Mouse (Mus musculus): Measurements from ENCODE around the gene Lime1.

Gene Lime1

DNA sequence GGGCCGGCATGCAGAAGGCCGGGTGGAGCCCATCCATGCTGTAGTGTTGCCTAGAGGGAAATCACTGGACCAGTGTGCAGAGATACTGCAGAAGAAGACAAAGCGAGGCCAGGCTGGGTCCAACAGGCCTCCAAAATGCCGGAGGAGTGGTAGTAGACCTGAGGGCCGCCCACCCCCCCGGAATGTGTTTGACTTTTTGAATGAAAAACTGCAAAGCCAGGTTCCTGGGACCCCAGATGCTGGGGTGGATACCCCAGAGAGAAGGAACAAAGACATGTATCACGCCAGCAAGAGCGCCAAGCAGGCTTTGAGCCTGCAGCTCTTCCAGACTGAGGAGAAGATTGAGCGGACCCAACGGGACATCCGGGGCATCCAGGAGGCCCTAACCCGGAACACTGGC lies at the start of gene Lime1:
Gene Lime1 (plus strand): TSS at position 301 of the 400 bp plus-strand sequence.
- no peak for DNase-seq (ENCODE audit: low spot score in 2 of 2)

DNA sequence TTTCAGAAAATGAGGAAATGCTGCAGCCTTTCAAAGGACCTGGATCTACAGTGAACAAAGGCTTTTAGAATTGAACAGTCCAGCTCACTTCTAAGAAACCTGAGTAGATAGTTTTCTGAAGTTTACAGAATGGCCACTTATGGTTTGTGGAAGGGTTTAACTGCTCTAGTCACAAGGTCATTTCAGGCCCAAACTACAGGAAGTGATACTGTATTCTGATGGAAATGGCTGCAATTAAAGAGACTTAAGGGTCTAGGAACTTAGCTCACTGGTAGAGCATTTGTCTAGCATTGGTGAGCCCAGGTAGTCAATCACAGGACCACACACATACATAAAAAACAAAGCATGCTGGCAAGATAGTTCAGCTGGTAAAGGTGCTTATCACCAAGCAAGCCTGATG lies 47.3 kb upstream of the Lime1 start:
- DNase-seq (ENCODE audit: low spot score in 2 of 2), result no peak

DNA sequence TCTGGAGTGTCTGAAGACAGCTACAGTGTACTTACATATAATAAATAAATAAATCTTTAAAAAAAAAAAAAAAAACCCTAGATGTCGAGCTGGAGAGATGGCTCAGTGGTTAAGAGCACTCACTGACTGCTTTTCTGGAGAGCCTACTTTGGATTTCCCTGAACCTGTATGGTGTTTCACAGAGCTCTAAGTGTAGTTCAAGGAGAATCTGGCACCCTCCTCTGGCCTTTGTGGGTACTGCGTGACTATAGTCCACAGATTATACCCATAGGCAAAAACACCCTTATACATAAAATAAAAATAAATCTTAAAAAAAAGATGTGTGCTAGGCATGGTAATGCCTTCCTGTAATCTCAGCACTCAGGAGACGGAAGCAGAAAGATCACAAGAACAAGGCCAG lies 45.9 kb upstream of the Lime1 start:
- peak; percentile 49 to 72 for DNase-seq (ENCODE audit: low spot score in 2 of 2)

DNA sequence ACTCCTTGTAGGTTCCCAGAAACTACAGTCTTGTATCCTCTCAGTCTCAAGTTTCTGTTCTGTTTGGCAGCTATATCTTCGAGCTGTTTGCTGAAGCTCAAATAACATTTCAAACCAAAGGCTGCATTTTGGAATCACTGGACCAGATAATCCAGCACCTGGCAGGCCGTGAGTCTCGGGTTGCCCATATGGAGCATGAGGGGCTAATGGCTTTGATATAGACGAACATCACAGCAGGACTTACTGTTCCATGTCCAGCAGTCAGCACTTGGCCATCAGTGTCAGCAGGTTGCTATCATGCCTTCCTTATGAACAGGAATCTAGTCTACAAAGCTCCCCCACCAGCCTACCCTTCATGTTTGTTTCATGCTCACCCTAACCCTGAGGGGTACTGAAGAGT lies 39.5 kb upstream of the Lime1 start:
- DNase-seq (ENCODE audit: low spot score in 2 of 2), result no peak

DNA sequence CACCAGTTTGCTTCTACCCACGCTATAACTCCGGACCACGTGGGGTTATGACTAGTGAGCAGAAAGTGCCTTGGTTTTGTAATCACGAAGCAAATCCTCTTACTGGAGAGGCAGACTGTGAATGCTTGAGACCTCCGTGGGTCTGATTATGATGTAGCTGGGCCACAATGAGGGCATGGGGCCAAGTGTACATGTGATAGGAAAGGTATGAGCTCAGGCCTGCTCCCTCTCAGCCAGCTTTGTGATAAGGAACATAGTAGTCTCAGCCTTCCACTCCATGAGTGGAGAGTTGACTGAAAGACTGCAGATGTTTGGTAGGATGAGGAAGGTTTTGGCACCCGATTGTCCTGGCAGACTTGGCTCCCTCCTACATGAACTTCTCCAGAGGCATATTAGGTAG lies 37.1 kb upstream of the Lime1 start:
- no peak for DNase-seq (ENCODE audit: low spot score in 2 of 2)

DNA sequence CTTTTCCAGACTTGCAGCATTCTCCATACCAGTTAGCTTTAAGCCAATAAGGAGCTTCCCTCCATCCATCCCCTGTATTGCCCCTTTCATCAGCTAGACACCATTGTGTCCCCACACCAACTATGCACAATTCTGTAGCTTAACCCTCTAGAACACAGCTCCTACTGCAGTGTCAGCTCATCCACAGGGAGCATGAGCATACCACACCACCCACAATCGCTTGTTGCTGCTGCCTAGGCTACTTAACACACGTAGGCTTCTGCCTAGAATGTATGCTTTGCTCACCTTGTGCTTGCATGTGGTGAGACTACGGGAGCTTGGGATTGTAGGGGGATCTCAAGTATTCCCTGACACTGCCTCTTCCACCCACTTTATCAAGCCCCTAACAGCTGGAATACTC lies 23.1 kb upstream of the Lime1 start:
- DNase-seq (ENCODE audit: low spot score in 2 of 2), result no peak

DNA sequence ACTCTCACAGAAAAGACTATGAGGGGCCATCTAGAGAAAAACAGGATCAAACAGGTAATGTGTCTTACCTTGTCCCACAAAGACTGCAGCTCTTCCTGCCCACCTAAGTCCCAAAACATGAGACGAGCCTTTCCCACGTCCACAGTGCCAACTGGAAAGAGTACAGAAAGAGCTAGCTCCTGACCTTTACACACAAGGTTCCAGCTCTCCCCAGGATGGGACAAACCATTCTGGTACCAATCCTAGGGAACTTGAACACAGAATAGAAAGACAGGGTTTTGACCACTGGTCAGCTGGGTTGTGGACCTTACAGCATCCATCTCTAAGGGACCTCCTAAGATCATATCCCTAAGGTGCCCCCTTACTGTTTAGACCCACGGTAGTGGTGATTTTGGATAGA lies 15.9 kb upstream of the Lime1 start:
- no peak for DNase-seq (ENCODE audit: low spot score in 2 of 2)

DNA sequence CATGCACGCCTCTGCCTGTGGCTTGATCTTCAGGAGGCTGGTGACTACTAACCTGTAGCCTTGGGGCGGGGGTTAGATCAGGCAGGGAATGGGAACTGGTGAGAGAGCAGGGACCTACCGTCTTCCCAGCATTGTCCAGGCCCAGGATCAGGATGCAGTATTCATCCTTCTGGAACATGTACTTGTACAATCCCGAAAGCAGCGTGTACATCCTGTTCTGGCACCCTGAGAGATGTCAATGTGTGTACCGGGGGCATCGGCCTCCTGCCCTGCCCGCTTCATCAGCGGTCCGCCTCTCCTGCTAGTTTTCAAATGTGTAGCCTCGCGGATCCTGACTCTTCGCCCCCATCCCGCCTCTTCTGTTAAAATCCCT lies 15.4 kb upstream of the Lime1 start:
- no peak for DNase-seq (ENCODE audit: low spot score in 2 of 2)

DNA sequence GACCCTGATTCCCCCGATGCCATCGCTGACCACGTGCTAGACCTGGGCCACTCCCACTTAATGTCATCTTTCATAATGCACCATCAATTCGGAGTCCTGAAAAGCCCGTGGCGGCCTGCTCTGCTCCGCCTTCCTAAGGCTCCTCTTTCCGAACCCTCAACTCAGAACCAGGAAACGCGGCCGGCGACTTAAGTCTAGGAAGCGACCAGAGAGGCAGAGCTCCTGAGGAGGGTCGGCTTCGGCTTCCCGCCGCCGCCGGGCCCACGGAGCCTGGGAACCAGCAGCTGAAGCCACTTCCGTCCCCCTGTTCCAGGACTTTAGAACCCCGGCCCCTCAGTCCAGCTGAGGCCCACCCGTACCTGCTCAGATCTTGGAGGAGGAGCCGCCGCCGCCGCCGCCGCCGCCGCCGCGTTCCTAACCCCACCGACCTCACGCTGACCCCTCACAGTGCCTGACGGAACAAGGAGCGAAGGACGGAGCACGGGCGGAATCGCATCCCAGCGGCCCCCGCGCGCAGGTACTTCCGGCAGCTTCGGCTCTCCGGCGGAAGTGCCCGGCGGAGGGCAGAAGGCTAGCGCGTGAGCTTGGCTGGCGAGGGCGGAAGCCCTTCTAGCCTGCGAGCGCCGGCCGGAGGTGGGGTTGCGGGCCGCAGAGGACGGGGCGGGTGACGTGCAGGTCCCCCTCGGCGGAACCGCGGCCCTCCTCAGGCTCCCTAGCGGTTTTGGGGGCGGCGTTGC lies 14.8 kb upstream of the Lime1 start, which contains the start of the genes Zgpat and Arfrp1:
Gene Zgpat (plus strand): TSS at position 69 of the 737 bp plus-strand sequence.
Gene Arfrp1 (minus strand): TSS at position 545 of the 737 bp plus-strand sequence.
- peak; percentile 70 to 80 for DNase-seq (ENCODE audit: low spot score in 2 of 2)

DNA sequence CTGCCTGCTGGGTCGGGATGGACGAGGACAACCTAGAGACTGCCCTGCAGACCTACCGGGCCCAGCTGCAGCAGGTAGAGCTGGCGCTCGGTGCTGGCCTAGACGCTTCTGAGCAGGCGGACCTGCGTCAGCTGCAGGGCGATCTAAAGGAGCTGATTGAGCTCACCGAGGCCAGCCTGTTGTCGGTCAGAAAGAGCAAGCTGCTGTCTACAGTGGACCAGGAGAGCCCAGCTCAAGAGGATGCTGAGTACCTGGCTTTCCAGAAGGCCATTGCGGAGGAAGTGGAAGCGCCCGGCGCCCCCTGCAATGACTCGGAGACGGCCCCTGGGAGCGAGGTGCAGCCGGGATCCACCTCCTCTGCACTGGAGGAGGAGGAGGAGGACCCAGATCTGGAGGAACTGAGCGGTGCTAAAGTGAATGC lies 14.2 kb upstream of the Lime1 start:
- no peak for DNase-seq (ENCODE audit: low spot score in 2 of 2)

DNA sequence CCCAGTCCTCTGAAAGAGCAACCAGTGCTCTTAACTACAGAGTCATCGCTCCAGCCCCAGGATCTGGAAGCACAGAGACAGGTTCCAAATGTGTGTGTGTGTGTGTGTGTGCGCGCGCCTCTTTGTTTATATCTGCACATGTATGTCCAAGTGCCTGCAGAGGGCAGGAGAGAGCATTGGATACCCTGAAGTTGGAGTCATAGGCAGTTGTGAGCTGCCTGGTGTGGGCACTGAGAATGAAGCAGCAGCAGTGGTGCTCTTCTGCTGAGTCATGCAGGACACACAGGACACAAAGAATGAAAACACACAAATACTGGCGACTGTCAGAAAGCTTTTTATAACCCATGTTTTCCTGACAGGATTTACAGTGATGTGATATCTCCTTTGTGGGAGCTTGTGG lies 9.9 kb upstream of the Lime1 start:
- DNase-seq (ENCODE audit: low spot score in 2 of 2), result no peak

DNA sequence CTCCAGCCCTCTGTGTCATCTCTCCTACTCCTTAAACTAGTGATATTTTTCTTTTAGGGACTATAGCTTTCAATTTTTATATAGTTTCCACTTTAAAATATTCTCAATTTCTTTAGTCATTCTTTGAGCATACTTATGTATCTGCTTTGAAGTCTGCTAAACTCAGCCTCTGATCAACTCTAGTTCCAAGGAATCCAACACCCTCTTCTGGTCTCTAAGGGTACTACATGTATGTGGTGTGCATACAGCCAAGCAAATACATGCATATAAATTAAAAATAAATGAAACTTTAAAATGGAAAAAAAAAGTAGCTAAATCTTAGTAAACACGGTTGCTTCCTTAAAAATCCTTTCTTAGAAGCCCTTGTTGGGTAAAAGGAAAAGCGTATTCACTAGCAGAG lies 4.1 kb upstream of the Lime1 start:
- no peak for DNase-seq (ENCODE audit: low spot score in 2 of 2)

DNA sequence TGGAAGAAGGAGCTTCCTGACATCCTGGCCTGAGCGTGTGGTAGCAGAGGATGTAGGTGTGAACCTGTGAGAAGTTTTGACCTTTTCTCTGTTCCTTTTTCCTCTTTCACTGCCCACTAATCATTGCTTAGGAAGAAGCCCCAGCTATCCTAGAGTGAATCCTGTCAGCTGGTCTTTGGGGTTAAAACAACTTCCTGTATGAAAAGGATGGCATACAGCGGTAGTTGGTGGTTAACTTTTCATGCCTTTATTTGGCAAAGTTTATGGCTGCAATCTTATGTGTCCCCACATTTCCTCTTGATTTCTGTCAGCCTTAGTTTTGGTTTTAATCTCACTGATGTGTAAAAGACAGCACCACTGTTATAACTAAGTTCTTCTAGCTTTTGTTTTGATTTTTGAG lies 2.6 kb upstream of the Lime1 start:
- DNase-seq (ENCODE audit: low spot score in 2 of 2), result no peak

DNA sequence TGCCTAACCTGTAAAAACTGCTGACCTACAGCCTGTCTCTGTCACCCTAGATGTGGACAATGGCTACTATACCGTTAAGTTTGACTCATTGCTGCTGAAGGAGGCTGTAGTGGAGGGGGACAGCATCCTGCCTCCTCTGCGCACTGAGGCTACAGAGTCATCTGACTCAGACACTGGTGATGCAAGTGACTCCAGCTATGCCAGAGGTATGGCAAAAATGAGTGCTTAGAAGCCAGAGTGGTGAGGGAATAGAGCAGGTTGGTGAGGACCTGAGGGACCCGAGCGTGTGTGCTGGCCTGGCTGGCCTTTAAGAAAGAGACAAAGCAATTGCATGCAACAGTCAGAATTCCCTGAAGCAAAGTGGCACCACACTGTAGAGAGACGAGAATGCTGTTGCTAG lies 1.2 kb upstream of the Lime1 start:
- DNase-seq (ENCODE audit: low spot score in 2 of 2), result no peak

DNA sequence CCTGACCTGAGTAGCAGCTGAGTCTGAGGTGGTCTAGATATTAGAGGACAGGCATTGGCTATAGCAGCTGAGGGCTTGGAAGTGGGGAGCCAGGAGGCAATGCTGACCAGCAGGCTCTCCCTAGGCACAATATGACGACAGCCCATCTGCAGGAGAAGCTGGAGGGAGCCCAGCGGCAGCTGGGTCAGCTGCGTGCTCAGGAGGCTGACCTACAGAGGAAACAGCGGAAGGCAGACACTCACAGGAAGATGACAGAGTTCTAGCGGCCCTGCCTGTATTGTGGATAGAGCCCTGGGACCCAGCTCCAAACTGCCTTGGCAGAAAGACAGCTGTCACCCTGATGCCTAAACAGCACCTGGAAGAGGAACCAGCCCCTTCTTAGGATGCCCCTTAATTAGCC lies 373 bp downstream of the Lime1 start:
- no peak for DNase-seq (ENCODE audit: low spot score in 2 of 2)

DNA sequence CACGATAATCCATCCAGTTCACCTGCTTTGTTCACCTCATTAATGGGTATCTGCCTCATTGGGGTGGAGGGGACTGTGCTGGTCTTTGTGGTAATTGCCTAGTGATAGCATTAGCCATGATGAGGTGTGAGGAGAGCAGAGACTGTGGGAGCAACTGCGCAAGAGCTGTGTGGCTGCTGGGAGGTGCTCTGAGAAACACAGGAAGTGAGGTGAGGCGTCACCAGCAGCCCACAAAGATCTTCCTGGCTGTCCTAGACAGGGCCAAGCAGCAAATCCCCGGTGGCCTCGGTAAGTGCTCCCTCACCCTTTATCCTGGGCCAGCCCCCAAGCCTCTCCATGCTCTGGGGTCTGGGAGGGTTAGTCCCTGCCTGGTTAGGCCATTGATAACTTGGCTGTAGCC lies 1.2 kb downstream of the Lime1 start:
- no peak for DNase-seq (ENCODE audit: low spot score in 2 of 2)

DNA sequence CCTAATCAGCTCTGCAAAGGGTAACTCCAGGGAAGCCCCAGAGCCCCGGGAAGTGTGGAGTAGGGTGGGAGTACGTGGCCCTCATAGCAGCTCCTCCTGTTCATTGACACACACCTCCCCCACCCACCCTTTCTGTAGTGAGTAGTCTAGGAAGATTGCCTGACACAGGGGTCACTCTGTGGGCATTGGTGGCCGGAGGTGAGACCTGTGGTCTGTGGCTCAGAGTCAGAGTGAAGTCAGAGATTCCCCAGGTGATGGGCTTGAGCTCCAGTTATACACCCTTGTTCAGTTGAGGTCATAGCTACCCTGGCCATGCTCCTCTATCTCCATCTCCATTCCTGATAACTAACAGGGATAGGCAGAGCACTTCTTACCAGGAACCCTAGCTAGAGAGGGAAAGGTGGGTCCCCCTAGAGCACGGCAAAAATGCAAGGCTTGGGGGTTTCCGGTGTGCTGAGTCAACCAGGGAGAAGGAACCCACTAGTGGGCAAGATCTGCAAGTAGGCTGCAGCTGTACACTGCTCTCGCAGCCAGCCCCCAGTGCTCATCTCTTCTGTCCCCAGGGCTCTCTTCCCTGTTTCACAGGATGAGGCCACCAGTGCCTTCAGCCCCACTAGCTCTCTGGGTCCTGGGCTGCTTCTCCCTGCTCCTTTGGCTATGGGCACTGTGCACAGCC lies 1.9 kb downstream of the Lime1 start:
- DNase-seq (ENCODE audit: low spot score in 2 of 2), result no peak

DNA sequence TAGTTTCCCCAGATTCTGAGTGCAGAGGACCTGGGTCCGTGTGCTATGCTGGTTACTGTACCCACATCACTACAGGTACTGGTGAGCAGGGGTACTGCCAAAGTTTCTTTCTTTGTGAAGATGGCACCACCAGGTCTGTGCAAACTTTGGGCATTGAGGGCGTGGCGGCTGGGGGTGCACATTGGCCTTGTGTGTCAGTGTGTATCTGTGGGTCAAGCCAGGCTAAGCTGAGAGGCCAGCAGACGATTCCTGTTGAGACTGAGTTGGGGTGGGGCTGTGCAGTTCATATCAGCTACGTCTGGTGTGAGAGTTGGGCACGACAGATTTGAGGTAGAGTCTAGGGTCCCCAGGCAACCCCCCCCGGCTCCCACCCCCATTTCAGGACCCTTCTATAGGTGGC lies 4.6 kb downstream of the Lime1 start:
- no peak for DNase-seq (ENCODE audit: low spot score in 2 of 2)

DNA sequence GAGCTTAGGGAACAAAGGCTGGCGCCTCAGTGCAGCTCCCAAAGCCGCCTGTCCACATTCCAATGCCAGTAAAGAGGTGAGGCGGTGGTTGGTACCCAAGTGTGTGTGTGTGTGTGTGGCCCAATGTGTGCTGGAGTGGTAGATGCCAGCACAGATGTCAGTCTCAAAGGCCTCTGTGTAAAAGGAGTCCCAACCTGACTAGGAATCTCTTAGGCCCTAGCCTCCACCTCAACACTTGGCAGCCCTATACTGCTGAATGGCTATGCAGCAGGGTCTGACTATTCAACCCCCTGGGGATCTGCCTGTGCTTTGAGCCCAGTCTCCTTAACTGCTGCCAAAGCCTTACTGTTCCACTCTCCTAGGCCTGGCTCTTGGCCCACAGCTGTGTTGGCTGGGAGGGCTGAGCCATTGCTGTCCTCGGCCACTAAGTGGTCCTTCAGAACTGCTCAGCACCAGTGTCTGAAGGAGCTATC lies 5.1 kb downstream of the Lime1 start:
- no peak for DNase-seq (ENCODE audit: low spot score in 2 of 2)

DNA sequence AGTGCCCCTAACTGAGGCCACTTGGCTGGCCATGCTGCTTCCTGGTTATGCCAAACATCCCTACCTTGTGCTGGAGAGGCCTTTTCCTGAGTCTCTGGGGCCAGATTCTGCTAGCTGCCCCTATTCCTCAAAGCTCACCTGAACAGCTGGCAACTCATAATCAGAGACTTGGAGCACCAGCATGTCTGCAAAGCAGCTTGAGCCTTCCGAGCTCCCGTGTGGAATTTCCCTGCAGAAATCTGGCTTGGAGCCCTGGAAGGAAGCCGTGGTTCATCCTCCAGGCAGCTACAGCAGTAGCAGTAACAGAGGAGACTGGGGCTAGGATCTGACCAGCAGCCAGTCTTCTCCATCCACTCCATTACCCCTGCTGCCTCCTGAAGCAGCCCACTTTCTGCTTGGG lies 6.0 kb downstream of the Lime1 start:
- no peak for DNase-seq (ENCODE audit: low spot score in 2 of 2)

DNA sequence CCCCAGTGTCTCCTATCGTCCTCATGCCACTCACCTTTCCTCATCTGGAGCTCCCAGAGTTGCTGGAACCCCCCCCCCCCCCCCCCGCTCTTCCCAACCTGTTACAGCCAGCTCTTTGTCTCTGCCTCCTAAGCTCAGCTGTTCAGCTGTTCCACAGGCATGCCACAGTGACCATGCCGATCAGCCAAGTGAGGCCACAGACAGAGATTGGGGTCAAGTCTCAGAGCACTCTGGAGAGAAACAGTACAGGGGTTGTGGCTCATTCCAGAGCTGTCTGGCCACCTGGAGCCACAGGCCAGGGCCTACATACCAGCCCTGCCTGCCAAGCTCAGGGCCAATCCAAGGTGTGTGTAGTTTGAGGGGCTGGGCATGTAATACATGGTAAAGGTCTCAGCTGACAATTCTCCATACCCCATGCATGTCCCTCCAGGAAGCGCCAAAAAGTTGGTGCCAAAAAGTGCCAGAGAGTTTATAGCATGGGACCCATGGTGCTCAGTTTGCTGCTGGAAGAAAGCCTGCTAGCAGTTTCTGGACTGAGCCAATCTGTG lies 6.9 kb downstream of the Lime1 start:
- DNase-seq (ENCODE audit: low spot score in 2 of 2), result no peak

DNA sequence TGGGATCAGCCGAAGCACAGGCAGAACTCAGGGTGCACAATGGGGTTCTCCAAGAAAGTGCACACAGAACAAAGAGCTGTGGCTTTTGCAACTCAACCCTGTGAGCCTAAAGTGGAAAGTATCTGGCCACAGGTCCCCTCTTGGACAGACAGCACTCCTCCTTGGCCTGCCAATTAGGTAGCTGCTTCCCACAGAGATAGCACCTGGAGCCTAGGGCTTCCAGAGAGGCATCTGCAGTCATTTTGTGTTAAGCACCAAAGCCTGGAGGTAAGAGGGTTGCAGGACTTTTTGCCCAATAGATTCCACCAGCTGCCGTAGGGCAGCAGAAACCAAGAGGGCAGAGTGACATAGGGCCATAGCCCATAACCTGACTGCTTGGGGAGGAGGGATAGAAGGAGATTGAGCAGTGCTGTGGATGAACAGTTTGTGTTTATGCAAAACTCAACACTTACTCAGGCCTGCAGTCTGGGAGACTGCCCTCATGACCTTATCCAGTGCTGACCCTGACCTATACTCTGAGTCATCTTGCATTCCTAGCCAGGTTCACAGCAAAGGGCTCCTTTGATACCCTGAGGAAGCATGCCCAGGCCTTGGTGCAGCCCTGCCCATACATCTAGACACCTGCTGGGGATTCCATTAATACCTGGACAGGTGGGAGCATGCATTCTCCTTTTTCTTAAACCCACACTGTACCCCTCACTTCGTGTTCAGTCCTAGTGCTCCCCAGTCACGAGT lies 10.4 kb downstream of the Lime1 start:
- DNase-seq (ENCODE audit: low spot score in 2 of 2), result no peak
